Mouse (Mus musculus): ENCODE results near the gene Aimp1. TPM values are rescaled to one million over a fixed set of nuclear protein-coding genes. Genes with fewer than 3 reads are reported as not detected.

Gene Aimp1
- polyA plus RNA-seq, 1 experiment, result 17.4 TPM

GRCm38 (mm10) chr3:132629601-132630239 lies 54.5 kb downstream of the Aimp1 start, which contains the start of gene Gimd1:
Gene Gimd1, plus strand, starts transcription at chr3:132629820.
- TF ChIP-seq POLR2A (IDR thresholded peaks at IDR 0.05; ENCODE audit: control insufficient read depth, extremely low read depth, insufficient read depth, low read length, poor library complexity), result no peak
- TF ChIP-seq CTCF (IDR thresholded peaks at IDR 0.05; ENCODE audit: borderline replicate concordance, control insufficient read depth, extremely low read depth, insufficient read depth, low read length, poor library complexity), result no peak
- Histone ChIP-seq H3K4me1 (replicated peaks; ENCODE audit: control insufficient read depth, insufficient read depth, low read length) (no peaks in the 10 kb centered on the region), H3K27ac (ENCODE audit: control insufficient read depth, insufficient read depth, low read length) (no peak within 1 kb of the TSS), H3K36me3 (ENCODE audit: control insufficient read depth, insufficient read depth, low read length) (no peaks in the 10 kb centered on the region), H3K4me3 (ENCODE audit: control insufficient read depth, insufficient read depth, low read length) (no peak within 1 kb of the TSS), H3K27me3 (ENCODE audit: control insufficient read depth, insufficient read depth, low read length) (no peaks in the 10 kb centered on the region)
- no peak for DNase-seq
- WGBS, result 90% methylated on average over 11 of the region's 11 CpGs

- no peaks in the 10 kb centered on the region for H3K36me3 ChIP-seq (ENCODE audit: control insufficient read depth, insufficient read depth, low read length)
- no peak for DNase-seq
- no peaks in the 10 kb centered on the region for H3K4me1 ChIP-seq (replicated peaks; ENCODE audit: control insufficient read depth, insufficient read depth, low read length)
- no peaks in the 10 kb centered on the region for H3K27me3 ChIP-seq (ENCODE audit: control insufficient read depth, insufficient read depth, low read length)
- TF ChIP-seq POLR2A (IDR thresholded peaks at IDR 0.05; ENCODE audit: control insufficient read depth, extremely low read depth, insufficient read depth, low read length, poor library complexity) (no peak), CTCF (IDR thresholded peaks at IDR 0.05; ENCODE audit: borderline replicate concordance, control insufficient read depth, extremely low read depth, insufficient read depth, low read length, poor library complexity) (no peak)
- 66% methylated on average over 8 of the region's 8 CpGs for WGBS
- H3K27ac ChIP-seq (ENCODE audit: control insufficient read depth, insufficient read depth, low read length), result no peak overlapping the region
- no peak overlapping the region for H3K4me3 ChIP-seq (ENCODE audit: control insufficient read depth, insufficient read depth, low read length)
These were observed 55.4 kb downstream of the Aimp1 start for GRCm38 (mm10) chr3:132628741-132629140.

Other genes with a start within 250 kb of the Aimp1 start
- not detected in 2 replicates for gene Gimd1, start 54.5 kb downstream of the Aimp1 start, polyA plus RNA-seq (2012; rRNA removed)
- gene Tbck, start 226 bp downstream of the Aimp1 start, polyA plus RNA-seq (2012; rRNA removed), result 4.7 and 5.0 TPM in 2 replicates